Mouse (Mus musculus): ENCODE measurements at regions not wholly inside any gene's neighbourhood (a gene's known extent, or its start where the extent isn't known, plus 50 kb on each side); places are given as distances from the start of the nearest gene placed in this dataset.

GRCm38 (mm10) chrX:161426625-161427024, 139.4 kb downstream of the Gm15262 start:
- peaks cover 16% of the 10 kb centered on the region for H3K27me3 ChIP-seq
- POLR2A ChIA-PET, result no interaction called here
- DNase-seq (ENCODE audit: low read depth, low spot score) (no peak), ATAC-seq (no peak)
- CTCF ChIA-PET, result no interaction called here
- TF ChIP-seq CTCF (IDR thresholded peaks at IDR 0.05), result no peak
- in situ Hi-C loops (cut with MboI; ENCODE audit: low pct_unique_long_range_greater_than_20kb), result no loop called here

DNA sequence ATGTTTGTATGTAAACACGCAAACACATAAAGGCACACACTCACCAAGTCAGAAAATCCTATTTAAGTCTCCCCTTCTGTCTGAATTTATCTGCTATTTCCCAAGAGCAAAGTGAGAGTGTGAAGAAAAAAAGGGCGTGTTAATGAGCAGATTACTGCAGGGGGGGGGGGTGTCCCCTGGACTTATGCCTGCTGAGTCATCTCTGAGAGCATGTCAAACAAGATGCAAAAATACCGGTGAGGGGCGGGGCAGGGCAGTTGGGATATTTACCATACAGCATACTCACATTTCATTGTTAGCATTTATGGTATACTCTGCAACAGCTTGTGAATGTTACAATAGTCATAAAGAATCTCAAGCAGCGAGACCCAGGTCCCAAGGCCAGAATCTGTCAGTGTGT, 140.8 kb downstream of the Gm15262 start:
- ChIA-PET POLR2A (no interaction called here), CTCF (no interaction called here)
- no peak for DNase-seq (ENCODE audit: low read depth, low spot score)
- in situ Hi-C loops (cut with MboI; ENCODE audit: low pct_unique_long_range_greater_than_20kb), result no loop called here
- no peak for TF ChIP-seq CTCF (IDR thresholded peaks at IDR 0.05)
- peaks cover 25% of the 10 kb centered on the region for H3K27me3 ChIP-seq
- no peak for ATAC-seq

DNA sequence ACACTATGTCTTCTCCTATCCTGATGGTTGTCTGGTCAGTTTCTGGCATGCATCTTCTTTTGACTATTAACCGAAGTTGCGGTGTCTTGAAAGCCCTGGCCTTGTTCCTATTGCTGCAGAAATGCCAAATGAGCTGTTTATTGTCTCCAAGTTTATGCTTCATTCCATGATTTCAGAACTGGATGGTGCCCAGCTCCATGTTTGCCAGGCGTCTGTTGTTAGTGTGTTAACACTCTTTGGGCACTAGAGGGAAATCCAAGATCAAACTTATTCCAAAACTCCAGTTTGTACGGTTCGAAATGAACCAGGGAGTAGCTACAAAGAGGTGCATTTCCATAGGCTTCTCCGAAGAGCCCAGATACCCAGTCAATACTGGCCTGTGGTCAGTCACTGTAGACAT, 148.1 kb downstream of the Gm15262 start:
- TF ChIP-seq CTCF (IDR thresholded peaks at IDR 0.05), result no peak
- no peak for DNase-seq (ENCODE audit: low read depth, low spot score)
- POLR2A ChIA-PET, result no interaction called here
- CTCF ChIA-PET, result interaction anchor here (1.0 kb wide), 1 partner anchor 14 kb away, joined by 4 read pairs; no protein-coding TSS in a partner anchor
- peaks cover 28% of the 10 kb centered on the region for H3K27me3 ChIP-seq
- in situ Hi-C loops (cut with MboI; ENCODE audit: low pct_unique_long_range_greater_than_20kb), result no loop called here
- ATAC-seq, result no peak
